Mouse (Mus musculus) cerebellum, postnatal 25 days (tissue): Measurements from ENCODE around the gene Olfr555.
"Not testable (repeated sequence)": the region's sequence is repeated elsewhere in the genome, so short reads cannot be mapped to it uniquely, and the experiment has no call there.

ENCODE experiments used
- DNase-seq, 2 experiments: peaks; one replicate each; pipeline ENCODE4 v3.0.0; 2021; ENCODE audit warnings: mixed read lengths in 2 of 2

The Olfr555 gene

DNA sequence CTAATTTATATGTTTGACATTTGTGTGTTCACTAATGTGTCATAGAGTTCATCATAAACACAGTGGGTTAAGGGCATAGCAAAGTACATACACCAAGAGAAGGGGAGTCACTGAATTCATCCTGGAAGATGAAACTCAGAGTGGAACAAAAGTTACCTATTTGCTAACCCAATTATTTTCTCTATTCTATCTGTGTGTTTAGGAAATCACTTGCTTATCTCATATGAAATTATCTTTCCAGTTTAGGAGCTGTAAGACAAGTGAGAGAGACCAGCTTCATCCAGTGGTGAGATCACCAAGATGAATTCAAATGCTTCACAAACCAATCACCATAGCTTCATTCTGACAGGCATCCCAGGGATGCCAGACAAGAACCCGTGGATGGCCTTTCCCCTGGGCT, at the start of gene Olfr555:
TSS of gene Olfr555 (plus strand) at position 301 of the 400 bp plus-strand sequence.
- DNase-seq = no peak

DNA sequence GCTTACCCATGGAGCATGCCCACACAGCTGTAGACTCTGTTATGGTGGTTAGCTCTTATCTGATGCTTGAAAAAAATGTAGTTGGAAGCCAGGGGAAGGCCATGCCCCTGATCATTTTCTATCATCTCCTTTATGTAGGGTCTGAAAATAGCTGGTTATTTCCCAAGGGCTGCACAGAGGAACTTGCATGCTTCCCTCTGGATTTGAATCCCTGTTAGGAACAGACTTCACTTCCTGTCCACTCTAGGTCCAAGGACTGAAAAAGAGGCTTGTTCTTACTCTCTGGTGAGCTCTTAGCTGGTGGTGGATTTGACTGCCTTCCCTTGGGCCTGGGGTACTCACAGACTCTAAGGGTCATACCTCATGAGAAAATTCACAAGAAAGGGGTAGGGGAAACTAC, 40.5 kb upstream of the Olfr555 start, which contains the start of gene Olfr553:
TSS of gene Olfr553 (minus strand) at position 101 of the 400 bp plus-strand sequence.
- no peak for DNase-seq

DNA sequence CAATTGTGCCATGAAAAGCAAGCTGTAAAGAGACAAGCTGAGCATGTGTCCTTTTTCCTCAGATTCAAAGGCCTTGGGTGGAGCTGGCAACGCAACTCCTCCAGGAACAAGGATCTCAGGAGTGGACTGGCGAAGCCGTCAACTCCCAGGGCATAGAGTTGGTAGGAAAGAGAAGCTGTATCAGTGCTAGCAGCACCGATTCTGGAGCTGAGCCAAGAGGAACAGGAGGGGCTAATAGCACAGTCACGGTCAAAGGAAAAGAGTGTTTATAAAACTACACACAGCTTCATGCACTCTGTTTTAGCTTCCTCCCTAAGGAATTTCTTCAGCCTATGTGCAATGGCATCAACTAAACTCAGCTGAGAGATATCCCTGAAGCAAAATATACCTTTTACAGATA, 39.0 kb upstream of the Olfr555 start:
- peak in 1 of 2 experiments; percentile 30 for DNase-seq

DNA sequence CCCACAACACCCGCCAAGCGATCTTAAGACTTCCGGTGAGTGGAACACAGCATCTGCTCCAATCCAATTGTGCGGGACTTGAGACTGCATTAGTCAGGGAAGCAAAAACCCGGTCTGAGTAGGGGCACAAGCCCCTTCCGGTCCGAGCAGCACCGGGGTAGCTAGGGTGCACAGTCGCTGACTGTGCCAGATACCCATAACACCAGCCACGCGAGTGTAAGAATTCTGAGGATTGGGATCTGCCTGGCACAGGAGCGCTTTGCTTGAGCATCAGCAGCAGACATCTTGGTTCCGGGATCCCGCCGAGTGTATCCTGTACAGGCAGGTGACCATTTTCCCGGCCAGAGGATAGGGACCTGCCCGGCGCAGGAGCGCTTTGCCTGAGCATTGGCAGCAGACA, 38.3 kb upstream of the Olfr555 start:
- peak; percentile 6 to 11 for DNase-seq

DNA sequence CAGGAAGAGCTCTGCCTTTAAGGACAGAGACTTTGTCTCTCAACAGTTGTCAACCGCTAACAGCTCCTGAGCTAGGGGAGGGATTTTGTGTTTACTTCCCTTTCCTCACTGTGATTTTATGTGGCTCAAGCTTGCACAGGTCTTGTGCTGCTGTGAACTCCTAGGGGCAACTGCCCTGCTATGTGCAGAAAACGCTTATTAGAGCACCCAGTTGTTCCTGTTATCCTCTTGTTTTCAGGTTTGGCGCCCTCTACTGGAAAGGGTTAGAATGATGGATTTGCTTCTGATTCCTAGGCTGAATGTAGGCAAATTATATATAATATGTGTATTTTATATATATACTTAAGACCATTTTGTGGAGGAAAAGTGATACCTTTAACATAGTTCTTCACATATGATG, 22.0 kb upstream of the Olfr555 start:
- DNase-seq = peak in 1 of 2 experiments; percentile 51

DNA sequence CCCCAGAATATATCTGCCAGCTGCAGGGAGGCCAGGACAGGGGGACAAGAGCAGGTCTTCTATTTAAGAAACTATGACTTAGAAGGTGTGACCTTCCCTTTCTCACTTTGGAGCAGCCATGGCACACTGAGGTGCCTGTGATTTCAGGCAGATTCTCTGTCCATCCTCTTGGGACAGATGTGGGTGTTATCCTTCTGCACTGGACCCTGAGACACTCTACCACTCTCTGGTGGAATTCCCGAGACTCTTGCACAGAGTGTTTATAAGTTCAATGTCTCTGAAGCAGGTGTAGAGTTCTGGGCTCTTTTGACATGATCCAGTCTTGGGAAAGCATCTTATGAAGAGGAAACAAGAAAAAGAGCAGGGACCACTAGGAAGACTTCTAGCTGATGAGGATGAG, 20.5 kb upstream of the Olfr555 start, which contains the start of gene Olfr554:
TSS of gene Olfr554 (plus strand) at position 301 of the 400 bp plus-strand sequence.
- DNase-seq = no peak

DNA sequence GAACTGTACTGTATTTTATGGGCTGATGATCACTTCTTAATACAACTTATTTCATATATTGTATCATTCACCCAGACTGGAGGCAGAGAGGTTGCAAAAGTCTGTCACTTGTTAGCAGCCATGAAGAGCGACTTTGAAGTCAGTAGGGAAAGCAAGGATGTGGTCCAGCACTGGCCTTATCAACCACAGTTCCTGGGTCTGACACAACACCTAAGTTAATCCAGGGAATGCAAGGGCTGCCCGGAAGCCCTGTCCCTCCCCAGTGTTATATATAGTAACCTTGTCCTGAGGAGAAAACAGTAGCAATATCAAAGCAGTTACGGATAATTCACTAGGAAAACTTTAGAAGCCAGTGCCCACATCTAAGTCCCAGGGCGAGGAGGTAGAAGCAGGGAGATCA, 13.7 kb upstream of the Olfr555 start:
- not testable (repeated sequence) for DNase-seq

DNA sequence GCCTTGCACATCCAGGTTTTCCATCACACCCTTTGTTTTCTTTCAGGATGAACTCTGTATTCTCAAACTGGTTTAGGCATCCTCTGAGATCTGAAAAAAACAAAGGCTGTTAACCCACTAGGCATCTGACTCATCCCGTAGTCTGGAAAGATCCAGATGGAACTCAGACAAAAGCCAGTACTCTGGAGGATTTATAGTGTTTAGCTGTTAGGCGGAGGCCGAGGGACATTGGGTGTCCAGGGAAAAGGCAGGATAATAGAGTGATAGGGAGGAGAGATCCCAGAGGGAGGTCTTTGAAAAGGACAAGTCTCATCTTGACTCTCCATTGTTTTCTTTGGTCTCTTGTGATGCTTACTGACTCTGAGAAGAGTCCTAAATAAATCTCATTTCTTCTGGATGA, 6.0 kb downstream of the Olfr555 start, which contains the start of gene Olfr556:
TSS of gene Olfr556 (plus strand) at position 301 of the 400 bp plus-strand sequence.
- DNase-seq = no peak

DNA sequence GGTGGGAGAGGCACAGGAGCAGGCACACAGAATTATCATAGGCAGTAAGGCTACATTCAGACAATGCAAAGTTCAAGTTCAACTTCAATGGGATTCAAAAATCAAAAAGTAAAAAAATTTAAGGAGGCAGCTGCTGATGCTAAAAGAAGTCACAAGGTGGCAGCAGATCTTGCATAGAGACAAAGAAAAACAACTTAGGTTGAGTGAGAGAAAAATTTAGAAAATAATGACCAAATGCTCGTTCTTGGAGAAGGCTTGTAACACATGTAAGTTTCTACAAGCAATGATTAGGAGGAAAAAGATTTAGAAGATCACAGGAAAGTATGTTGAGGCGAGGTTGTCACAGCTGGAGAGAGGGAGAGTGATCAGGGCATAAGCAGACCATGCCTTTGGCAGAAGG, 6.8 kb downstream of the Olfr555 start:
- no peak for DNase-seq

DNA sequence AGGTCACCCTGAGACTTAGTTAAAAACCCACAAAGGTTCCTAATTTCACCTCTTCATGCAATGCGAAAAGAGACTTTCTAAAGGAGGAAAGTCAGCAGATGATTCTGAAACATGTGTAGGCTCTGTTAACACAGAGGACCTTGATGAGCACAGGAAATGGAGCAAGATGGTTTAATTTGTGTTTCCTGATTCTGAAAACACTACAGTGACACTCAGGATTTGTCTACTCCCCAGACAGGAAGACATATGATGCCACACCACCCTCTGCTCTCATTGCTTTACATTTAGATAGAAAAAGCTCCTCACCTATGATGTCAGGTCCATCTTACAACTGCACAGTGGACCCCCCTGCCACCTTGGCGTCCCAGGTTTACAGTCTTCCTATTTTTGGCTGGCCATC, 17.6 kb downstream of the Olfr555 start:
- no peak for DNase-seq

DNA sequence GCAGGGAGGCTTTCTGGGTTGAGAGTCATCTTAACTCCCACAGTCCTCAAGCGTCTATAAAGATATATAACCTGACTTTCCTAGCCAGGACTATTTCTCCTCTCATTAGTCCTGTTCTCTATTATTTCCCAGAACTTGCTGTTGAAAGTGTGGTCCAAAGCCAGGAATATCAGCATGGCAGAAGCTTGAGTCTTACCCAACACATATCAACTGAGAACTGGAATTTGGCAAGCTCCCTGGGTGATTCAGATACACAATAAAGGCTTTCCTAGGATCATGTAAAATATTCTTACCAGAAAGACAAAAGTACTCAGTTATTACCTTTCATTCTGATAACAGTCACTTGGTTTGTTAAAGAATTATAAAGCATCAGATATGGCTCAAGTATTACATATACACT, 23.3 kb downstream of the Olfr555 start:
- no peak for DNase-seq

DNA sequence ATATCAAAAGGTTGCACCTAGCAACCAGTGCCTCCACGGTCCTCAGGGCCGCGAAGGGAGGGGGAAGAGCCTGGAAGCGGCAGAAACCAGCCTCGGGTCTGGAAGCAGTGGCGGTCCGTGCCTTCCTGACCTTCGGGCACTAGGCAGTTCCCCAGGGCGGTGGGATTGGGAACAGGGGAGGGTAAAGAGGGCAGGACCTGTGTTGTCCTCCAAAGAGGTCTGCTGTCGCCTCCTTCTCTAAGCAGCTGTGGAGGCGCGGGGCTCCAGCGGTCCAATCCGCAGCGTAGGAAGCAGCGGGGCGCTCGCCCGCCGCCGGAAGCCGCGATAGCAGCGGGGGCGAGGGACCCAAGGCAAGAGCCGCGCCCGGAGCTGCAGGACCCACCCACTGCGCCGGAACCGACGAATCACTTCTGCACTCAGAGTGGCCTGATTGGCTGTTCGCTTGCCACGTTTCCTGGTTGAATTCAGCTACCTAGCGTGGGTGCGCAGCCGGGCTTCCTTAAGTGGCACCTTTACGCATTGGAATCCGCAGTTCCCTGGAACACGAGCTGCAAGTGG, 28.4 kb downstream of the Olfr555 start, which contains the start of gene Trim68:
TSS of gene Trim68 (minus strand) at position 384 of the 558 bp plus-strand sequence.
- peak; percentile 74 to 87 for DNase-seq

DNA sequence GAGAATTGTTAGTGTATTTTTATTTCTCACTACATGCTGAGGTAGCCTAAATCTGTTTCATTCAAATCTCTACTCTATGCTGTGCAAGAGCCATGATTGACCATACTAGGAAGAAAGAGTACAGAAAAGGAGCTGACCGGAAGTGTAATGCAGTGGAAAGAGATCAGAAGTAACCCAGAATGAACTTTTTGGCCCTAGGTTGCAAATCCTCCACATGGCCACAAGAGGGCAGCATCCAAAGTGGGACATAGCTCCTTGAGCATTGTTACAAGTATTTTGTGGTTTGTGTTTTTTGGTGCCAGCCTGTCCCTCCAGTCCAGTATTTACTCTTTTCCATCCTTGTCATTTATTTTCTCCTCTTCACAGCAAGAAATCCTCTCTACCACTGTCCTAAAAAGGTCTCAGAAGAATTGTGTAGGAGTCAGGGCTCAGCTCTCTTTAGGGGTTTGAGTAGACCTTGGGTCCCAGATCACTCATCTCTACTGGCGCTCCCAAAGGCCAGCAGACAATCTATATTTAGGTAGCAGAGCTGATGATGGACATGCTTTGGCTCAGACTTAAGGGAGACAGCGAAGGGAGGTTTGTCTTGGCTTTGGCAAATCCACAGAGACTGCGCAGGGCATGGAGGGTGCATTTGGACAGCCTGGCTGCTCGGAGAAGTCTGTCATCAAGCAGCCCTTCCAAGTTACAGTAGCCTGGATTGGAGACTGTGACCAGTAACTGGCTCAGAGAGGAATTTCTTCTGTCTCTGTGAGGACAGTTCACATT, 36.9 kb downstream of the Olfr555 start, which contains the start of gene Olfr557:
TSS of gene Olfr557 (plus strand) at position 553 of the 768 bp plus-strand sequence.
- DNase-seq = peak; percentile 12 to 45

DNA sequence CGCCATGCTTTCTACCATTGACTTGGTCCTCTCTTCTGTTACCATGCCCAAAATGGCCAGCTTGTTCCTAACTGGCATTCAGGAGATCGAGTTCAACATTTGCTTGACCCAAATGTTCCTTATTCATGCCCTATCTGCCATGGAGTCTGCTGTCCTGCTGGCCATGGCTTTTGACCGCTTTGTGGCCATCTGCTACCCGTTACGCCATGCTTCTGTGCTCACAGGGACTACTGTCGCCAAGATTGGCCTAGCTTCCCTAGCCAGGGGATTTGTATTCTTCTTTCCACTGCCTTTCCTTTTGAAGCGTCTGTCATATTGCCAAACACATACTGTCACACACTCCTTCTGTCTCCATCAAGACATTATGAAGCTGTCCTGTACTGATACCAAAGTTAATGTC, 39.8 kb downstream of the Olfr555 start:
- DNase-seq = peak; percentile 29 to 54

DNA sequence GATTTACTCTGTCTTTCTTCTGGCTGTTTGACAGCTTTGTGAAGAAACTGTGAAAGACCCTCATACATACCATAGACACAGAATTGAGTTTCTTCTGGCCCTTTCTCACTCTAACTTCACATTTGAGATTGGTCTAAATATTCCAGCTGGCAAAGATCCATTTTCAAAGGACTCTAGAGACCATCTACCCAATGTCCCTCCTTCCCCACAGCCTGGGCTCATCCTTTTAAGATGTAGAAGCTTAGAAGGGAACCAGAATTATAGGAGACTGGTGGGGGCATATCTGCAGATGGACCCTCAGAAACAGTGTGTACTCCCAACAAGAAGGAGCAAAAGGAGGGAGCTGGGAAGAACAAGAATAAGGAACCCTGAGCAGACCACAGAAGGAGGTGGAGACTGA, 43.3 kb downstream of the Olfr555 start, which contains the start of gene Olfr558:
TSS of gene Olfr558 (plus strand) at position 301 of the 400 bp plus-strand sequence.
- no peak for DNase-seq
